Mouse (Mus musculus): ENCODE results near the gene Ets1. TPM values are rescaled to one million over a fixed set of nuclear protein-coding genes. Genes with fewer than 3 reads are reported as not detected.
A peak's percentile ranks its signal among the peaks of the same experiment; 100 is the strongest.

Gene Ets1
- total RNA-seq, 2 experiments from 2014 or later, result 64.3 to 67.1 TPM

DNA sequence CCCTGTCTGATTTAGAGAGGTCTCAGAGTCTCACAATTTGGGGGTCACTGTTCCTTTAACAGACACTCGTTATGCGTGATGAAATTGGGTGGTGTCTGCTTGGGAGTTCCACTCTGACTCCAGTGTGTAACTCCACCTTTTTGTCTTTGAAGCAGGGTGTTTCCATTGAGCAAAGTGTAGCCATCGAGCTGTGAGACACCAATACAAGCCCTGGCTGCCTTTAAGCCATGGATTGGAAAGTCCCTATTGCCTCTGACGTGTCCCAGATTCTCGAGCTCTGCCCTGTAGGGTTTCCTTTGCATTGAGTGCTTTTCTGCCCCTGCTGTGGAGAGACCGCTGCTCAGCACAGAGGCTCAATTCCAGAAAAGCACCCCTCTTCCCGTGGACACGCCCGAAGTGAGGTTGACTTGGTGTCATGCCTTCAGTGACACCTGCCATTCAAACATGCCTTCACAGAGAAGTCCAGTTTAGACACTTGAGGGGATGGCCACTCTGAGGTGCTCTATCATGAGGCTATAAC is 107.7 kb downstream of the Ets1 start:
- DNase-seq (ENCODE audit: low spot score), result no peak
- intact Hi-C loops (cut with DNase I), result loop anchor here (5.0 kb wide), 1 partner anchor 46 kb away; no protein-coding TSS in a partner anchor

DNA sequence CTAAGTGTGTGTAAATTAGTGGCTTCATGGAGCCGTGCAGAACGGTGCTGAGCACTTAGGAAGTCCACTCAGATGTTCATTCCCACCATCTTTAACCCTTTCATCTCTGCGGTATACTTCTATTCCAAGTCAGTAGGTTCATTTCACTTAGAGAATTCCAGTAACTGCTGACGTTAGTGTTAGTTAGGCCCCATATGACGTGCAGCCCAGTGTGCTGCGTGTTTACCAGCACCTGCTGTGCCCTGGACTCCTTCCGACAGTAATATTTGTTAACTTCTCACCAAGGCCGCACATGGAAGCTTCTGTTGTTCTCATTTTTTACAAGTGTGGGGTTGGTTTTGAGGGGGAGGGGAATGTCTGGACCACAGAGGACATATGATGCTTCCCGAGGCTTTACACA is 108.3 kb downstream of the Ets1 start:
- no peak for DNase-seq (ENCODE audit: low spot score)
- intact Hi-C loops (cut with DNase I), result loop anchor here (5.0 kb wide), 1 partner anchor 47 kb away; no protein-coding TSS in a partner anchor

DNA sequence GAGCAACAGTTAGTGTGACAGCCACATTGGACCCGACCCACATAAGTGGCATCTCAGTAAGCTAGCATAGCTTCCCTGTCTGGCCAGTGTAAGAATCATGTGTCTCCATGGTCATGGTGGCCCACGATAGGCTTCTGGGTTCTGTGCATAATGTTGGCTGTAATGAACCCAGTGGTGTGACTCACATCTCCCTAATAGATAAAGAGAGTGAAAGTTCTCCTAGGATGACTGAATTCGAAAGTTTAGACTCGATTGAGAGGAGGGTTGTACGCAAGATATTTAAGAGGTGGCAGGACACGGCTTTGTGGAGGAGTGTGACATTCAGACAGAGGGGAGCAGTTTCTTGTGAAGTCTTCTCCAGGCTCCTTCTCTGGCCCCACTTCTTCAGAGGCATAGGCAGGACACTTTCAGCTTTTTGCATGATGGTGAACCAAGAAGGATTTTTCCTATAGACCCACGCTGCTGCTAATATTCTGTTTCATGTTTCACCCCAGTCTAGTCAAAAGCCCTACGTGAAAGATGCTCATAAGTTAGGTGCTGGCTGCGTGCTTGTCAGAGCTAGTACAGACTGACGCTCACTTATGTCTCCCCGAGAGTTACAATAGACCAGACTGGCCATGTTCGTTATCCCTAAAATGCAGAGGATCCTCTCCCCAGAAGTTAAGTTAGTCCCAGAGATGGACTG is 109.2 kb downstream of the Ets1 start:
- no peak for DNase-seq (ENCODE audit: low spot score)
- intact Hi-C loops (cut with DNase I), result loop anchor here (5.0 kb wide), 1 partner anchor 197 kb away; no protein-coding TSS in a partner anchor

DNA sequence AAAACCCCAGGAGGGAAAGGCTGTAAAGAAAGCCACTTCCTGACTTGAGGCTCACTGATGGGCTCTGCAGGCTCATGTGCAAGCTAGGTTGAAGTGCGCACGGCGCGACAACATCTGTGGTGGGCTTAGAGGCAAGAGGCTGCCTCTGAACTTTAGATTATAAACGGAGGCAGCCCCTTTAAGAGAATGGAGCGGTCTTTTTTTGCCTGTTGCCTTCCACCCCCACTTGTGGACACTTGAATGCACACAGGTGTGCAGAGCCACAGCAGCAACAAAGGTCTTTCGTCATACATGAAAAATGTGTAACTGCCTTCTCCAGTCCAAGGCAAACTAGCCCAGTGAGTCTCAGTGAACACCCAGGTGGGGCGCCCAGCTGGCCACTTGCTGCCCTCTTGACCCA is 110.0 kb downstream of the Ets1 start:
- DNase-seq (ENCODE audit: low spot score), result no peak
- intact Hi-C loops (cut with DNase I), result loop anchor here (5.0 kb wide), 1 partner anchor 196 kb away; no protein-coding TSS in a partner anchor

DNA sequence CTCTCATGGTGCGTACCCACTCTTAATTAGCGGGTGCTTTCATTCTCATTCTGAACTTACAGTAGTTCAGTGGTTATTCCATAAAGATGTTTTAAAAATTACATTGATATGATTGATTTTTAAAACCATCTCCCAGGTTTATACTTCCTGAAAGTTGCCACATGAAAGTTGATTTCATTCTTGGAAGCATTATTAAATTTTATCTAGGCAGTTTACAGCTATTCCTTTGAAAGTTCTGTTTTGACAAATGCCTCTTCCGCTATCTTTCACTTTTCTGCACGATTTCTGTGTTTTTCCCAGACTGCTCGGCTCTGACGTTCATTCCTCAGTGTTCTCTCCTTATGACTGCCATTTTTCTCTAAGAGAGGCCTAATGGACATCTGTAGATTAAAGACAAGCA is 110.6 kb downstream of the Ets1 start:
- DNase-seq (ENCODE audit: low spot score), result no peak
- intact Hi-C loops (cut with DNase I), result loop anchor here (5.0 kb wide), 1 partner anchor 196 kb away; no protein-coding TSS in a partner anchor

DNA sequence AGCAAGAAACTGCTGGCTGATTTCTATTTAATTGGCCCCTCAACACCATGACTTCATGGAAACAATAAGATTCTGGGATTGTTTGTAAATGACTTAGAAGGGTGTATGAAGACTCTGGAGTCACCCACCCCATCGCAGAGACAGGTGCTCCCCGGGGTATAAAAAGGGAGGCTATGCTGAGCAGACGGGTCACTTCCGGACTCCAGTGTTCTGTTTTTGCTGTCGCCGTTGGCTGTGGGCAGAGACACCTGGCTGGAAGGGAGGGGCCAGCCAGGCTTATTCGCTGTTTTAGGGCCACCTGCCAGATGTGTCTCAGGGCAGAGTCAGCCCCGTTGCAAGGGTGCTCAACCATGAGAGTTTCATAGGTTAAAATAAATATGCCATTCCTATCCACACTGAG is 111.6 kb downstream of the Ets1 start:
- DNase-seq (ENCODE audit: low spot score), result no peak
- intact Hi-C loops (cut with DNase I), result loop anchor here (5.0 kb wide), 1 partner anchor 195 kb away; no protein-coding TSS in a partner anchor

DNA sequence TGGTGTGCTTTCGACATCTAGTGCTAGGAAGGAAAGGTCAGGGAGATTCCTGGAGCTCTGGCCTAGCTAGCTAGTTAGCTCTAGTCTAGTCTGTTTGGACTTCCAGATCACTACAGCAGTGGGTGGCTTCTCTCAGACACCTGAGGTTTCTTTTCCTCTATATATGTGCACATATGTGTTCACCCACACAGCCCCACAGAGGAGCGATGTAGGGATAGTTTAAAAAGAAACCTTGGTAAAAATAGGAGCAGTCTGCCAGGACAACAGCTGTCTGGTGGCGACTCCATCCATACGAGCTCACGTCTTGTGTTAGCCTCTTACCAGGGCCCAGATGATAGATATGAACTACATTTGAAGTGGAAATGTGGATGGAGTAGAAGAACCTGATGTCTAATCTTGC is 112.5 kb downstream of the Ets1 start:
- intact Hi-C loops (cut with DNase I), result loop anchor here (5.0 kb wide), 1 partner anchor 194 kb away; no protein-coding TSS in a partner anchor
- DNase-seq (ENCODE audit: low spot score), result no peak

DNA sequence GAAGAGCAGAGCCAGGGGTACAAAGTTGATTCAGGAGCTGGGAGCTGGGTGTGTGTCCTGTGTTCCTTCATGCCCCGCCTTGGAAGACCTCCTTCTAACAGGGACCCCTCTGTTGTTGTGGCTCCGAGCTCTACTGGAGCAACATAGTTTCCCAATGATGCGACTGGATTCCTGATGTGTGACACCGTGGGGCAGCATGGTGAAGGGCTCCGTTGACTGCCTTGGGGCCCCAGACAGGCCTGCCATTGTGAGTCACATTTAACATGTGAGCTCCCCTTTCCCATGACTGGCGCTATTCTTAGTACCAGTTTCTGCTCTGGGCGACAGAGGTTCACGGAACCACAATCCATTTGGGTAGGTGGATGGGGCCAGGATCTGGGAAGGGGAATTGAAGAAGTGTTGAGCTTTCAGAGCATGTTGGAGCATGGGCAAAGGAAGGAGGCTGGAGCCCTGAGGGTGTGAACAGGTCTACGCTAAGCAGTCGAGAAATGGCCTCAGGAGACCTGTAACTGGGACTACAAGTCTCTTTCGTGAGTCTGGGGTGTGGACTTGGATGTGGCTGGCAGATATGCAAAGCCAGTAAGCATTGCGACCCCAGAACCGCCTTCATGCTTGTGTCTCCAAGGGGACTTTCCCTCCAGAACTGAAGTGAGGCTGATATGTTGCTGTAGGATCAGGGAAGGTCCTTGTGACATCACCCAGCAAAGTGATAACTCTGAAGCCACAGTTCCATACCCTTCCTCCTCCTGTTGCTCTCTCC is 113.9 kb downstream of the Ets1 start:
- DNase-seq (ENCODE audit: low spot score), result no peak
- intact Hi-C loops (cut with DNase I), result loop anchor here (5.0 kb wide), 1 partner anchor 192 kb away; no protein-coding TSS in a partner anchor

DNA sequence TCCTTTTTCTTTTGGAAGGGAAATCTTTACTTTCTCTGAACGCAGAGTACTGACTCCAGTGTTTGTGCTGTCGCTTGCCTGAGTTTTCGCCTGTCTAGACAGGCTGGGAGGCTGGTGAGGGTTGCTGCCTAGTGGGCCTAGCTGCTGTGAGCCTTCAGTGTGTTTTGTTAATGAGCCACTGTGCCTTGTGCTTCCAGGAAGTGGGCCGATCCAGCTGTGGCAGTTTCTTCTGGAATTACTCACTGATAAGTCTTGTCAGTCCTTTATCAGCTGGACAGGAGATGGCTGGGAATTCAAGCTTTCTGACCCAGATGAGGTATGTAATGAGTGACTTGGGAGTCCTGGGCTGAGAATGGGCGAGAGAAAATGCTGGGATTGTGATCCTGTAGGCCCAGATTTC is 116.6 kb downstream of the Ets1 start:
- intact Hi-C loops (cut with DNase I), result no loop called here
- peak; percentile 36 for DNase-seq (ENCODE audit: low spot score)

DNA sequence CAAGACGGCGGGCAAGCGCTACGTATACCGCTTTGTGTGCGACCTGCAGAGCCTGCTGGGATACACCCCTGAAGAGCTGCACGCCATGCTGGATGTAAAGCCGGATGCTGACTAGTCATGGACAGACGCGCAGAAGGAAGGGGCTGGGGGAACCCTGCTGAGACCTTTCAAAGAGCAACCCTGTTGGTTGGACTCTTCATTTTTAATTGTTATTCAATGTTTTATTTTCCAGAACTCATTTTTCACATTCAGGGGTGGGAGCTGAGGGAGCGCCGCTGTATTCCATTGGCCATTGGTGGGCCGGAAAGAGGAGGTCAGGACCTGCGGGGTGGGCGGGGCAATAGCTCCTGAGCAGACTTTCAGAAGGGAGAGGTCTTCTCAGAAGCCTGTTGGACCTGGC is 118.3 kb downstream of the Ets1 start:
- no peak for DNase-seq (ENCODE audit: low spot score)
- intact Hi-C loops (cut with DNase I), result no loop called here

DNA sequence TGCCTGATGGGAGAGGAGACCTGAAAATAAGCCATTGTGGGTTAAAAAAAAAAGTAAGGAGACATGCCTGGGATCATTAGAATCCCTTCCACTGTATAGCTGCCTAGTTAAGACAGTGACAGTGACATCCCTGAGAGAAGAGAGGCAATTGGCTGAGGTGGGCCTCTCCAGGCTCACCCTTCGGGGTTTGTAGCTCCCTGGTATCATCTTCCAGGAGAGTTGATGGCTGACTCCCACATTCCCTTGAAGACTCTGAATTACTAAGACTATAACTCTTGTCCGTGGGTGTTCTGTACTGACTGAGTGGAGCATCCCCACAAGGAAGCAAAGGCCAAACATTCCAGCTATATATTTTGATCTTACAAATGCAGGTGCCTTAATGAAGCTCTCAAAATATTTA is 120.0 kb downstream of the Ets1 start:
- intact Hi-C loops (cut with DNase I), result no loop called here
- DNase-seq (ENCODE audit: low spot score), result no peak

DNA sequence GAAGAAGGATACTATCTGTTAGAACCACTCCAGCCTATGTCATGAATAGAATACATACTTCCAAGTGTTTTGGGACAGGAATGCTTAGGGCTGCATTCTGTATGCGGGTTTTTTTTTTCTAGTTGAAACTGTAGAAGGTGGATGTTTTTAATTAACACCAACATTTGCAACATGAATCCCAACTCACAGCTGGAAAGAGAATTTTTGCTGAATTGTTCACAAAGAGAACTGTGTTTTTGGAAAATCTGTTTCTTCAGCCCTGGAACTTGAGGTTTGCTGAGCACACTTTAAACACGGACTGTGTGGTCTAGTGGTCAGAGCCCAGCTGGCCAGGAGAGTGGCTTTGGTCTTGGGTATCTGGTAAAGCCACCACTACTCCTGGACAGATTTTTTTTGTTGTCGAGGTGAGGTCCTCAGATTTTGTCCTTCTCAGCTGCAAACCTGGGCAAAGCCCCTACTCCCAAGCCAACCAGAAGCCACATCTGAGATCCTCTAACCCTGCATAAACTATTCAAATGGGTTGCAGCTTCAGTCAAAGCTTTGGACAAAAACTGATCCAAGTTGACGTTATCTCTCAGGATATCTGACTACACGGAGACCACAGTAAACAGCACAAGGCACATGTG is 122.4 kb downstream of the Ets1 start:
- intact Hi-C loops (cut with DNase I), result no loop called here
- DNase-seq (ENCODE audit: low spot score), result no peak

DNA sequence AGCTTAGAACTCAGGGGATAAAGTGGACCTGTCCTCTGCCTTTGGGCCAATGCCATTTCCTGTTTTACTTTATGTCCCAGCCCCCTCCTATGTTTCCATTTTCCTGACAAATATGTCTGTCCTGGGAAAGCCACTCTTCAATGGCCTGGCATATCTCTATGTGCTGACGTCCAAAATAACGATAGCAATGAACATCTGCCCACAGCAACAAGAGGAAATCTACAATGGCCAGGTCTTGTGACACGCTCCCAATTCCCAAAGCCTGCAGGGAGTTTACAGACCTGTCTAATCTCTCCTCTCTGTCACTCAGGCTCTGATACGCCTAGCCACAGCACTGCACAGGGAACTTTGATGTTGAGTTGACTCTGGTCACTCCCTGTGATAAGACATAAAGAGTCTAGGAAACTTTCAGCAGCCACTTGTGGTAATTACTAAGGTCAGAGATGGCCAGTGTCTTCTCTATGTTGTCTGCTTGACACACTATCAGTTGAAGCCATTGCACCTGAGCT is 124.7 kb downstream of the Ets1 start:
- intact Hi-C loops (cut with DNase I), result loop anchor here (10.0 kb wide), 1 partner anchor 54 kb away; no protein-coding TSS in a partner anchor
- DNase-seq (ENCODE audit: low spot score), result no peak

DNA sequence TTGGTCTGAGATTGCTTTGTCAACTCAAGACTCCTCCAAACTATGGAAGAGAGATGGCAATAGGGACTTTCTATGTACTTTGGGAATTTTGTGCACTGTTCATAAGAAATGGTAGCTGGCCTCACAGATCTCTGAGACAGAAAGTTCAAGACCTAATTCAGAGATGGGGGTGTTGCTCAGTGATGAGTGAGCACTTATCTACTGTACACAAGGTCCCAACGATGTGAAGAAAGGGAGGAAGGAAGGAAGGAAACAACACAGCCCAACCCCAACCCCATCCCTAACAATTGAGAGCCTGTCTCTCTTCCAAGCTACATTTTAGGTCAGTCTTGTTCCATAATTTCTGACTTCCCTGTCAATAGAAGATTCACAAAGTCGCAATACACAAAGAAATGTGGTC is 125.3 kb downstream of the Ets1 start:
- intact Hi-C loops (cut with DNase I), result loop anchor here (10.0 kb wide), 1 partner anchor 53 kb away; no protein-coding TSS in a partner anchor
- no peak for DNase-seq (ENCODE audit: low spot score)

DNA sequence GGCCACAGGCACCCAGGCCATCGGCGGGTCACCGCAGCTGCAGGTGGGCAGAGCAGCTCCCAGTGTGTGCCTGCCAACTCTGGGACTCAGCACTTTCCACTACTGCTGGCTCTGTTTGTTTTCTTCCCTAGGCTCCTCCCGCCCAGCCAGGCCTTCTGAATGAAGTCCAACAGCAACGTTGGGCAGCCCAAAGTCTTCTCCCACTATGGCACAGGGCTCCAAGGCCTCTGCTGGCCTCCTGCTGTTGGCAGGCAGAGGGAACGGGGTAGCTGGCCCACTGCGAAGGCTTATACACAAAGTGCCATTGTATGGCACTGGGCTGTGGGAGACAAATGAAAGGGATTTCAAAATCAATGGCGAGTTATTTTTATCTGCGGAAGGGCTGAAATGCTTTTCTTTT is 128.4 kb downstream of the Ets1 start:
- intact Hi-C loops (cut with DNase I), result loop anchor here (10.0 kb wide), 1 partner anchor 50 kb away; no protein-coding TSS in a partner anchor
- DNase-seq (ENCODE audit: low spot score), result no peak

DNA sequence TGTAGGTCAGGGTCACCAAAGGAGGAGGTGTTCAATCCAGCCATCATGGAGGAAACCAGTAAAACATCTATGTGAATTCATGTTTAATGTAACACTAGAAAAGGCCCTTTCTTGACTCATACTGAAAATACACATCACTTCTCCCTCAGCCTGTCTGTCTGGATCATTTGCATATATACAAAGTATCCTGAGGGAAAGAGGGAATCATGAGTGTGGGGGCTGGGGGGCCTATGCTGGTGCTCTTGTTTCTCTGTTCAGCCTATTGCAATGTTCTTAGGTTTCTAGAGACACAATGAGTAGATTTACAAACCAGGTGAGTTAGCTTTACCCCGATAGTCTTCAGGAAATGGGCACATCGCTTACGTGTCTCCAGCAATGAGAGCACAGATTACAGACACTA is 129.1 kb downstream of the Ets1 start:
- intact Hi-C loops (cut with DNase I), result loop anchor here (10.0 kb wide), 1 partner anchor 50 kb away; no protein-coding TSS in a partner anchor
- no peak for DNase-seq (ENCODE audit: low spot score)

DNA sequence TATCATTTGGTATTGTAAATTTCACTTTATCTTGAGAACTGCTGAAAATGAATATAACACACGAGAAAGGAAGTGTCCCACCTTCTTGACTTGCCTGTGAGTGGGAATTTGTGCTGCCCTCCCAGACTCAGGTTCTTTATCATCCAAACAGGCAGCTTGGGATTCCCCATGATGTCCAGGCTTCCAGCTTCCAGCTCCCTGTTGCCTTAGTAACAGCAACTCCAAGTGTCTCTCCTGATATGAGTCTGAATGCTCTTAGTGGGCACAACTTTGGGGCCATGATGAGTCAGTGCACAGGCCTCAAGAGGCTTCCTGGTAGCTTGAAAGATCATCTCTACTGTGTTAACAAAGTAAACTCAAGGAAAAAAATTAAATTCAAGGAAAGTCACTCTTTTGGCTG is 142.8 kb downstream of the Ets1 start:
- intact Hi-C loops (cut with DNase I), result no loop called here
- DNase-seq (ENCODE audit: low spot score), result no peak

DNA sequence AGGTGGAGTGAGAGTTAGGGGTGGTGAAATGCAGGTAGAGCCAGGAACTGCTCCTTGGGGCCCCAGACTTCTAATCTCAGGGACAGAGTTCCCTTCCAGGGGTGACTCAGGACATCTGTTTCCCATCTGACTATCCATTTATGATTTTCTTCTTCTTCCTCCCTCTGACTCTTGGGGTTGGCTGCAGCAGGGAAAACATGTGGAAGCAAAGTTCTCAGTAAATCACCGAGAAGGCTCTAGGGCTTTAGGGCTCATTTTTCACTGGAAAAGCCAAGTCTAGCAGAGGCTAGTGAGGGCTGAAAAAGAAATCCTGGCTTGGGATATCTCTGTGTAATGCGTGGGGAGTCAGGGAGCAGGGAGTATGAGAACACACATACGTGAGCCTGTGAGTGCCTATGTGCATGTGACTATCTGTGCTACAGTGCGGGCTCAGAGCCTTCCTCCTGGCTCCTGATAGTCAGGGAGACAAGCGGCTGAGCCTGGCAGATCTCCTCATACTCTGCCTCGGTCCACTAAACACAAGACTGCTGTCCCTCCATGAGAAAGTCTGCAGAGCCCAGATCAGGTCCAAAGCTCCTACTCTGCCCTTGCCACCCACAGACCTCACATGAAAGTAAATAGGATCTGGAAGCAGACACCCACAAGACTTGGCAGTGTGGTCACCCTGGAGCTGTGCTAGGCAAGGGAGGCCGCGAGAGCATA is 146.5 kb downstream of the Ets1 start:
- intact Hi-C loops (cut with DNase I), result no loop called here
- no peak for DNase-seq (ENCODE audit: low spot score)

DNA sequence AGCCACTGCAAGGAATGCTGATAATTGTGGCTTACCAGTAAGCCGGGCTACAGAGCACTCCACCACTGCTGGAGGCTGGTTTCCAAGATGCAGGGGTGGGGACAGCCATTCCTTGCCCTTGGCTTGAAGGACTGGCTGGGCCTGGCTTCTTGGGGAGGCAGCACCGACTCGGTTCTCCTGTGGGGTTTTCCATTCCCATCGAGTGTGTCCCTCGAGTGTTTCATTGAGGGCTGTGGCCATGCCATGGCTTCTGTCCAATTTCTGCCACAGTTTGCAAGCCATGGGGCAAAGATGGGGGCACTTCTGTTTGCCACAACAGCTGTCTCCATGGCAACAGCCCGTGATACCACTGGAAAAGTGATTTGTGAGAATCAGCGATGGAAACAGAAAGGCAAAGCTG is 151.1 kb downstream of the Ets1 start:
- intact Hi-C loops (cut with DNase I), result no loop called here
- DNase-seq (ENCODE audit: low spot score), result peak; percentile 40

Measured in heart, postnatal 25 days (tissue).